Mouse (Mus musculus): ENCODE data around the gene Npc1l1. TPM values are rescaled to one million over a fixed set of nuclear protein-coding genes. Genes with fewer than 3 reads are reported as not detected.

Npc1l1 gene
- polyA plus RNA-seq (2014; fragmentation: Illumina TruSeq; extraction: RNeasy Lipid Tissue Mini Kit (QIAGEN cat#74804); ENCODE audit: low read depth, low replicate concordance) = not detected

GRCm38 (mm10) chr11:6230012-6230411 lies at the start of gene Npc1l1:
Gene Npc1l1, minus strand, starts transcription at chr11:6230143.

GRCm38 (mm10) chr11:6274387-6275093 lies 44.6 kb upstream of the Npc1l1 start, which contains the start of gene Tmed4:
Gene Tmed4, minus strand, starts transcription at chr11:6274870.

GRCm38 (mm10) chr11:6267320-6268254 lies 37.6 kb upstream of the Npc1l1 start, which contains the start of gene Ddx56:
Gene Ddx56, minus strand, starts transcription at chr11:6267772.

GRCm38 (mm10) chr11:6200087-6200569 lies 29.8 kb downstream of the Npc1l1 start, which contains the start of gene Nudcd3:
Gene Nudcd3, minus strand, starts transcription at chr11:6200415.

GRCm38 (mm10) chr11:6199410-6200086 lies 30.4 kb downstream of the Npc1l1 start, which contains the start of gene A730071L15Rik:
Gene A730071L15Rik, plus strand, starts transcription at chr11:6200029.

Other genes starting within 250 kb of the Npc1l1 start
- 3.1 TPM for gene Camk2b, start 163.8 kb downstream of the Npc1l1 start, polyA plus RNA-seq (2014; fragmentation: Illumina TruSeq; extraction: RNeasy Lipid Tissue Mini Kit (QIAGEN cat#74804); ENCODE audit: low read depth, low replicate concordance)
- not detected for gene A730071L15Rik, start 30.1 kb downstream of the Npc1l1 start, polyA plus RNA-seq (2014; fragmentation: Illumina TruSeq; extraction: RNeasy Lipid Tissue Mini Kit (QIAGEN cat#74804); ENCODE audit: low read depth, low replicate concordance)
- gene Nudcd3, start 29.7 kb downstream of the Npc1l1 start, polyA plus RNA-seq (2014; fragmentation: Illumina TruSeq; extraction: RNeasy Lipid Tissue Mini Kit (QIAGEN cat#74804); ENCODE audit: low read depth, low replicate concordance) = 32.5 TPM
- 10.8 TPM for gene Ddx56, start 37.6 kb upstream of the Npc1l1 start, polyA plus RNA-seq (2014; fragmentation: Illumina TruSeq; extraction: RNeasy Lipid Tissue Mini Kit (QIAGEN cat#74804); ENCODE audit: low read depth, low replicate concordance)
- 55.3 TPM for gene Tmed4, start 44.7 kb upstream of the Npc1l1 start, polyA plus RNA-seq (2014; fragmentation: Illumina TruSeq; extraction: RNeasy Lipid Tissue Mini Kit (QIAGEN cat#74804); ENCODE audit: low read depth, low replicate concordance)
- 192 TPM for gene Ogdh, start 61.5 kb upstream of the Npc1l1 start, polyA plus RNA-seq (2014; fragmentation: Illumina TruSeq; extraction: RNeasy Lipid Tissue Mini Kit (QIAGEN cat#74804); ENCODE audit: low read depth, low replicate concordance)
- 0.87 TPM for gene Zmiz2, start 158.9 kb upstream of the Npc1l1 start, polyA plus RNA-seq (2014; fragmentation: Illumina TruSeq; extraction: RNeasy Lipid Tissue Mini Kit (QIAGEN cat#74804); ENCODE audit: low read depth, low replicate concordance)
- gene Ppia, start 185.3 kb upstream of the Npc1l1 start, polyA plus RNA-seq (2014; fragmentation: Illumina TruSeq; extraction: RNeasy Lipid Tissue Mini Kit (QIAGEN cat#74804); ENCODE audit: low read depth, low replicate concordance) = 1,365 TPM
- gene H2afv, start 214.3 kb upstream of the Npc1l1 start, polyA plus RNA-seq (2014; fragmentation: Illumina TruSeq; extraction: RNeasy Lipid Tissue Mini Kit (QIAGEN cat#74804); ENCODE audit: low read depth, low replicate concordance) = 21.3 TPM
- gene Purb, start 245.8 kb upstream of the Npc1l1 start, polyA plus RNA-seq (2014; fragmentation: Illumina TruSeq; extraction: RNeasy Lipid Tissue Mini Kit (QIAGEN cat#74804); ENCODE audit: low read depth, low replicate concordance) = 181 TPM

Measured in adrenal gland, adult 10 weeks (tissue).